Mouse (Mus musculus) gastrocnemius, postnatal 36 days (tissue): ENCODE data around the gene Gm1140. TPM values are rescaled to one million over a fixed set of nuclear protein-coding genes. Genes with fewer than 3 reads are reported as not detected.
"Not testable (repeated sequence)": the region's sequence is repeated elsewhere in the genome, so short reads cannot be mapped to it uniquely, and the experiment has no call there.

Experiments
- DNase-seq, 2 experiments: peaks; one replicate each; pipeline ENCODE4 v3.0.0; 2022
- intact Hi-C: fragments of 180-260 bp; cut with DNase I; formaldehyde crosslinking; loops from one replicate; pipeline ENCODE4 v1.15.1; 2025
- long read RNA-seq, 2 experiments: library from polyadenylated mRNA; stranded (forward); transcript quantifications; one replicate each; pipeline ENCODE4 v2.0.0; 2021
- total RNA-seq, 2 experiments: library from RNA; stranded (reverse); gene quantifications; 2 replicates each; pipeline ENCODE4 v1.2.3; 2021

Gene Gm1140
- total RNA-seq = not detected
- long read RNA-seq, experiment 1 = 0 reads
- long read RNA-seq, experiment 2 = 0 reads

GRCm38 (mm10) chrX:67693462-67693861, at the start of gene Gm1140:
TSS of gene Gm1140 (minus strand) at chrX:67693562.
- DNase-seq, intact Hi-C loops: not testable (repeated sequence)

GRCm38 (mm10) chrX:67695398-67695797, 2.0 kb upstream of the Gm1140 start, which contains the start of gene Gm14692:
TSS of gene Gm14692 (plus strand) at chrX:67695698.
- not testable (repeated sequence) for DNase-seq

More at GRCm38 (mm10) chrX:67695398-67695797, 2.0 kb upstream of the Gm1140 start, which contains the start of gene Gm14692:
- intact Hi-C loops = not testable (repeated sequence)

Other genes with a start within 250 kb of the Gm1140 start
- gene Gm14692, start 2.1 kb upstream of the Gm1140 start, total RNA-seq = not detected
- gene 4933436I01Rik, start 227.9 kb upstream of the Gm1140 start, total RNA-seq = not detected